Mouse (Mus musculus) small intestine, adult 2 months (tissue): ENCODE data around the gene Irf2.

Source experiments
- CTCF ChIP-seq: fragments of 200-500 bp; IDR thresholded peaks from 2 replicates; pipeline ENCODE4 v1.5.1; 2012; ENCODE audit warnings: low read depth, mild to moderate bottlenecking, control low read depth, inconsistent platforms, low read length, moderate library complexity, mixed read lengths; ENCODE audit not compliant: insufficient replicate concordance, insufficient read length; ENCODE audit errors: extremely low read depth
- POLR2A ChIP-seq: fragments of 200-500 bp; IDR thresholded peaks from 2 replicates; pipeline ENCODE4 v1.6.1; 2012; ENCODE audit warnings: low read depth, mild to moderate bottlenecking, control low read depth, inconsistent platforms, low read length, moderate library complexity

DNA sequence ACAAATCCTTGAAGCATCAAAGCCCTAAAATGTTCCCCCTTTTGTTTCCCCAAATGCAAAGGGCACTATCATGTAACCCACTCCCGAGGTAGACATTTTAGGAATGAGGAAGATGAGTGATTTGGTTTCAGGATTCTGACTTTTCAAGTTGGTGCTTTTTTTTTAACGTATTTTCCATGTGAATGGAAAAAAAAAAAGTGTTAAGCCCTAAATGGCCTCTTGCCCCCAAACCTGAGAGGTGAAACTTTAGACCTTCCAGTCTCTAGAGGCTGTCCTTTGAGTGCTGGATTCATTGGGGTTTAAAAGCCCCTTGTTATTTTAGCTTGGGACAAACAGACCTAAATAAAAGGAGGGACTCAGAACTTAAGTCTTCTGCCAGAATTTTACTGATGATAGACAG is 109.9 kb downstream of the Irf2 start:
- TF ChIP-seq CTCF (no peak), POLR2A (no peak)
